Mouse (Mus musculus): ENCODE results near the gene Tab1.
A peak's percentile ranks its signal among the peaks of the same experiment; 100 is the strongest.

Tab1 gene

DNA sequence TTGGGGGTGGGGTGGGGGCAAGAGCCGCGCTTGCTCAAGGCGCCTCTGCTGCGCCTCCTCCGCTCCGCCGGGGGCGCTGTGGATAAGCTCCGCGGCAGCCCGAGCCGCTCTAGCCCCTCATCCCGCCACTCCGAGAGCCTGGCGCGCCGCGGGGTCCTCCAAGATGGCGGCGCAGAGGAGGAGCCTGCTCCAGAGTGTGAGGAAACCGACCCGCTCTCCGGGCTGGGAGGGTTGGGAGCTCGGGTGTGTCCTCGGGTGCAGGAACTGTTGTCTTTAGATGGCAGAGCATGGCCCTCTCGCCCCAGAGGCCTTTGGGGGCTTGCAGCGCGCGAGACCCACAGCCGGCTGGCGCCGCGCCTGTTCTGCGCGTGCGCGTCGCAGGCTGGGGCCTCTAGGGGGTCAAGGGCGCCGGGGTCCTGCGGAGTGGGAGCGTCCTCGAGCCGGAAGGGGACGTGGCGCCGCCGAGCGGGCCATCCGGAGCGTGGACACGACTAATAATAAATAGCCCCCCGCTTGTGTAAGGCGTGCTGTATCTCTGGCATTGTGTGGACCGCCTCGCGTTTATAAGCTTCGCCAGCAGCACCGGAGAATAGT, at the start of gene Tab1:
Gene Tab1 (plus strand): TSS at position 135 of the 594 bp plus-strand sequence.
- DNase-seq = peak; percentile 99

DNA sequence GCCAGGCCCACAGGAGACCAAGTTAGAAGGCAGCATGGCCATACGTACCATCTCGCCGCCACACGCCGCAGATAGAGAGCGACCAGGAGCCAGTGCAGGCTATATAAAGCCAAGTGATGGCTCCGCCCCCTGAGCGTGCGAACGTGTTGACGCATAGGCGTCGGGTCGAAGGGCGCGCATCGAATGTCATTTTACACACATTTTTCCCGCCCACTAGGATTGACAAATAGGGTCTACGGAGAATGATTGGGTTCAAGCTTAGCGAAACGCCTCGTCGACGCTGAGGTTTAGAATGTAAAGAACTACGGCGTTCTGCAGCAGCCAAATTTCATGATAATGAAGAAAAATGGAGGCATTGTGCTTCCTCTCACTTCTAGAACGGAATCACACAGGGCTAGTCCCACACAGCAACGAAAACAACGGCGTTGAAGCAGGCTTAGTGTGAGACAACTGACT, 49.6 kb upstream of the Tab1 start:
- DNase-seq = peak; percentile 99

DNA sequence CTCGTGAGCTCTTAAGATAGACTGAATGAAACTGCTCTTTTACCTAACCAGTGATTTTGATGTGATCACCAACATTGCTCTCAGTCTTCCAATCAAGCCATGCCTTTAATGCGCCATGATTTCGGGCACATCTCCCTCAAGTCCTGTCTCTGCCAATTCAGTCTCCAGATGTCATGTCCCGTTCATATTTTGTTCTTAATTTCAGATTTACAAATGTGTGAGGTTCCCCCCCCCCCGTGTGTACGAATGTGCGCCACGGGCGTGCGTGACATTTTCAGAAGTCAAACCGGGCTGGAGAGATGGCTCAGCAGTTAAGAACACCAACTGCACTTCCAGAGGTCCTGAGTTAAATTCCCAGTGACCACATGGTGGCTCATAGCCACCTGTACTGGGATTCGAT, 49.2 kb upstream of the Tab1 start:
- no peak for DNase-seq

DNA sequence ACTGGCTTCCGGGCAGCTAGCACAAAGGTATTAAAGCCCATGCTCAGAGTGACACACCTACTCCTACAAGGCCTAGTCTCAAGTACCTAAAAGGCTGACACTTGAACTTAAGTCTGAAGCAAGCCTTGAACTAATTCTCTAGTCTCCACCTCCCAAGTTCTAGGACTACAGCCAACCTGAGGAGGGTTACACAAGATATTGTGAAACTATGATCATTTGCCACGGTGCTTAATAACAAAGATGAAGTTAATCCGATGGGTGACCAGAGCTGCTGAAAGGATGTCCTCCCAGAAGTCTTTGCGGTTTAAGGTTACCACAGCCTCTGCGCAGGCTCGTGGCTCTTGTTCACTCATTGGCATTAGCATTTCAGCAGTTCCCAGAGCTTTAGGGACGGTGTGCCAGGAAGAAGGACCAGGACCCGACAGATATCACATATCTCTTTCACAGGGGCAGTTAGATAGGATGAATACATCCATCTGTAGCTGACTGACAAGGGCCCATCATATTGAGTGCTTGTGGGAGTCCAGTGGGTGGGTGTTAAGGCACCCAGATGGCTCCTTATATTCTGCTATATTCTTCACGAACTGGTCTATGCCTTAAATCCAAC, 45.4 kb upstream of the Tab1 start:
- no peak for DNase-seq

DNA sequence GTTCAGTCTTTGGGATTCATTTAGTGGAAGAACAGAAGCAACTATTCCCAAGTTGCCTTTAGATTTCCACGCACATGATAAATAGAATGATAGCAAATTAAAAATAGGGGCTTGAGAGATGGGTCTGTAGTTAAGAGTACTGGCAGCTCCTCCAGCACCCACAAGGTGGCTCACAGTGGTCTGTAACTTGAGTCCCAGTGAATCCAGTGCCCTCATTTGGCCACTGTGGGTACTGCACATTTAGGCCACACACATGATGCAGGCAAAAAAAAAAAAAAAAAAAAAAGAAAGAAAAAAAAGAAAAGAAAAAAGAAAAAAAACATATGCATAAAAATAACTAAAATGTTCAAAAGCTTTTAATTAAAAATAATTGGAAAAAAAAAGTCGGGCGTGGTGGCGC, 44.3 kb upstream of the Tab1 start:
- DNase-seq = peak; percentile 98

DNA sequence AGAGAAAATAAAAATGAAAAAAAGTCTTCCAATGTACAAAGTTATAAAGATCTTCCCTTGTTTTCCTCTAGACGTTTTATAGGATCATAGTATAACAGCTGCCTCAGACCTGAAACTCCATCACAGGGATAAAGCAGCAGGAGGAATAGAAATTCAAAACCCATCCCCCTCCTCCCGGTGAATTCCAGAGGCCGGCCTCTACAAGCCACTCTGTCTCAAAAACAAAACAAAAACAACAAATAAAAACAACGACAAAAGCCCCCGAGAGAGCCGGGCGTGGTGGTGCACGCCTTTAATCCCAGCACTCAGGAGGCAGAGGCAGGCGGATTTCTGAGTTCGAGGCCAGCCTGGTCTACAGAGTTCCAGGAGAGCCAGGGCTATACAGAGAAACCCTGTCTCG, 42.8 kb upstream of the Tab1 start:
- no peak for DNase-seq

DNA sequence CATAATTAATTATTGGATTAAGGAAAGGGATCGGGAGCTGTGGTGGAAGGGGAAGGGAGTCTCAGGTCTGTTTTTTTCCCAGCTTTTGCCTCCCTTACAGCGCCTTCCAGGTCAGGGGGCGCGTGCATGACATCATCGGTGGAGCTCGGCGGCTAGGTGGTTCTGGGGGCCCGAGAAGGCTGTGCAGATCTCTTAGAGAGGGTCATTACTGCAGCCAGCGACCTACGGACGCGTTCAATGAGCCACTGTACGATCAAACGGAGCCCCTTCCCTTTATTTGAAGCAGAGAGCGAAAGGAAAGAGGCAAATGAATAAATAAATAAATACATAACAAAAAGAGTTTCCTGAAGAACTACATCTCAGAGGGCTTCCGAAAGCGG, 42.2 kb upstream of the Tab1 start:
- DNase-seq = no peak

DNA sequence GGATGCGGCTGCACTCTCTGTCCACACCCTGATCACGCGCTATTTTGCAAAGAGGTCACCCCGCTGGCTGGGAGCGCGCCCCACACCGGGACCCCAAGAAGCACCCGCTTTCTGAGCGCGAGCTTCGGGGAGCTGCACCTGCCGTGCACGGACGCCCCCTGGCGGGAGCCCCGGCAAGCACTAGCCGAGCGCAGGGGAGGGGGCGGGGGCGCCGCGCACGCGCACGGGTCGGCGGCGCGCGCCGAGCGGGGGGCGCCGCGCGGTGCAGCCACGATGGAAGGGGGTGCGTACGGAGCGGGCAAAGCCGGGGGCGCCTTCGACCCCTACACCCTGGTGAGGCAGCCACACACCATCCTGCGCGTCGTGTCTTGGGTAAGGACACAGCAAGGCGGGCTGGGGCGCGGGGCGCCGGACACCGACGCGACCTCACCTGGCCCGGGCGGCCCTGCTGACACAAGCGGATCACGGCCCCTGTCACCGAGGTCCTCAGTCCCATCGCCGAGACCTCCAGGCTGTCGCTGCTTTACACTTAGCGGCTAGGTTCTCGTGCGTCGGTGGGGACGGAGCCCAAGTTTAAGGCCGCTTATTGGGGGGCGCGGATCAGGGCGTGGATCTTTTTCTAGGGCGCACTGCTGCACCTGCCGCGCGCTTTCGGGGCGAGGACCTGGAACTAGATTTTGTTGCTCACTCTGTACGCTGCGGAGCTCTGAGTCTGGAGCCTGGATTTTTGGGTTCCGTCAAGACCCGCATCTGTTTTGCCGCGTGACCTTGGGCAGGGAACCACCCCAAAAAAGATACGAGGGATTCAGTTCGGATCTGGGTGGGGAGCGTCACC, 41.6 kb upstream of the Tab1 start, which contains the start of the genes Syngr1 and Rpl3:
Gene Syngr1 (plus strand): TSS at position 214 of the 835 bp plus-strand sequence.
Gene Rpl3 (minus strand): TSS at position 748 of the 835 bp plus-strand sequence.
- DNase-seq = peak; percentile 98

DNA sequence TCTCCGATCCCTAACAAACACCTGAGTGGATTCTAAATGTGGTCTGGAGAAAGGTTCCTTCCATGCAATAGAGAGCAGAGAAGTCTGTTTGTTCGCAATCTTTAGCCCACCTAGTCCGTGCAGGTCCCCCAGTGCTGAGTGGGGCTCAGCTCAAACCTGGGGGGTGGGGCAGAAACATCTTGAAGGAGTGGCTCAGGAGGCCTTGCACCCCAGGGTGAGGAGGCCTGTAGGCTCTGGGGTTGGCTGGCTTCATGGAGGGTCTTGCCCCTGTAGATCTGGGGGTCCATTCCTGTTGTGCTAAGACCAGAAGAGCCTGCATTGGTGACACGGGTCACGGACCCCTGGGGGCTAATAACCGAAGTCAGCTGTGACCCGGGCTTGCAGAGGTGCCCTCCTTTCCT, 40.9 kb upstream of the Tab1 start:
- DNase-seq = no peak

DNA sequence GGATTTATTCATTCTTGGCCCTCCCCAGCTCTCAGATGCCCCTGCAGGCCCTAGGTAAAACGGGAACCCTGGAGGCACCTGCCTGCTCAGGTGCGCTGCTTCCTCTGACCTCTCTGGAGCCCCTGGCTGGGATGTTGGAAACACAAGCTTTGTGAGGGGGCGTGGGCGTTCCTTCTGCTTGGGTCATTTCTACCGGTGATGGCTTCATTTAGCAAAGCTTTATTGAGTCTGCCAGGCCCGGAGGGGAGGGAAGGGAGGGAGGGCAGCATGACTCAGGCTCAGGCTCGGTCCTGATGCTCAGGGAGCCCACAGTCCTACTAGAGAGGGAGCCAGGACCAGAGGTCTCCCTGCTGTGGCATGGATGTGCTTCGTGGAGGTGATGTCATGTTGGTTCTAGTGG, 40.3 kb upstream of the Tab1 start:
- no peak for DNase-seq

DNA sequence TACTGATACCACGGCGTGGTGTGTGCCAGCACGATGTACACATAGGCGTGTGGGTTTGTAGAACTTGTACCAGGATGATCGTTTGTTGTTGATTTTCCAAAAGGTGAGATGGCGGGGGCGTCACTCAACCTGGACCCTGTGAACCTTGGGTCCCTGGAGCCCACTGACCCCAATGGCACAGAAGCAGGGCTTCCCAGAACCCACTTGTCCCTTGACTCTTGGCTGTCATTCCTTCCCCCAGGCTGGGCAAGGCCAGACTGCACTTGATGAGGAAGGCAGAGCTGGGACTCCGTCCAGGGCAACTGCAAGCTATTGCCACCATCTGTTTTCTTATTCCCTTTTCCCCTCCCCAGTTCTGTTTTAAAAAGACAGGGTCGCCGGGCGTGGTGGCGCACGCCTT, 38.7 kb upstream of the Tab1 start:
- no peak for DNase-seq

DNA sequence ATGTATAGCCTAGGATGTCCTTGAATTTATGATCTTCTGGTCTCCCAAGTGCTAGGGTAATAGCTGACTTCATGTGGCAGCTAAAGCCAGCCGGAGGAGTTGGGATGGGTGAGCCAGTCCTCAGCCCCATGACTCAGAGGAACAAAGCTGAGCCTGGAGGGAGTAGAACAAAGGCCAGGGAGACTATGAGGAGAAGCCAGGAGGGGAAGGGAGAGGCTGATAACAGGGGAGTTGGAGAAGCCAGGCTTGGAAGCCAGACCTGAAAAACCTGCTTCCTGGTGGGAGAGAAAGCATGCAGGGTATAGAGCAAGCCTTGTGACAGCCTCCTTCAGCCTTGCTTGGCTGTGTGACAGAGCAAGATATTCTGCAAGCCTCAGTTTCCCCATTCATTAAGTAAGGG, 37.3 kb upstream of the Tab1 start:
- DNase-seq = no peak

DNA sequence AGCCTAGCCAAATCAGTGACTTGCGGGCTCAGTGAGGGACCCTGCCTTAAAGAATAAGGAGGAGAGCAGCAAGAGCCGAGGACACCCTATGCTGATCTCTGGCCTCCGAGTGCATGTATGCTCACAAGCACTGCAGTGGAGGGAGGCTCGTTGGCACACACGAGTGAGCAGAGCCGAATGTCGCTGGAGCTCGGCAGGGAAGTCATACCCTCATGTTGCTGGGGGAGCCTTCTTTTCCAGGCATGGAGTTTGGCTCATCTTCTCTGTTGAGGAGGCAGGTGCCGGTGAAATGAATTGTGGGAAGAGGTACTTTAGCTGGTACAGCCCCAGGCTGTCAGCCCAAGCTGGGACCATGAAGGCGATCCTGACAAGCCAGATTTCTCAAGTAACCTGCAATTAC, 36.5 kb upstream of the Tab1 start:
- no peak for DNase-seq

DNA sequence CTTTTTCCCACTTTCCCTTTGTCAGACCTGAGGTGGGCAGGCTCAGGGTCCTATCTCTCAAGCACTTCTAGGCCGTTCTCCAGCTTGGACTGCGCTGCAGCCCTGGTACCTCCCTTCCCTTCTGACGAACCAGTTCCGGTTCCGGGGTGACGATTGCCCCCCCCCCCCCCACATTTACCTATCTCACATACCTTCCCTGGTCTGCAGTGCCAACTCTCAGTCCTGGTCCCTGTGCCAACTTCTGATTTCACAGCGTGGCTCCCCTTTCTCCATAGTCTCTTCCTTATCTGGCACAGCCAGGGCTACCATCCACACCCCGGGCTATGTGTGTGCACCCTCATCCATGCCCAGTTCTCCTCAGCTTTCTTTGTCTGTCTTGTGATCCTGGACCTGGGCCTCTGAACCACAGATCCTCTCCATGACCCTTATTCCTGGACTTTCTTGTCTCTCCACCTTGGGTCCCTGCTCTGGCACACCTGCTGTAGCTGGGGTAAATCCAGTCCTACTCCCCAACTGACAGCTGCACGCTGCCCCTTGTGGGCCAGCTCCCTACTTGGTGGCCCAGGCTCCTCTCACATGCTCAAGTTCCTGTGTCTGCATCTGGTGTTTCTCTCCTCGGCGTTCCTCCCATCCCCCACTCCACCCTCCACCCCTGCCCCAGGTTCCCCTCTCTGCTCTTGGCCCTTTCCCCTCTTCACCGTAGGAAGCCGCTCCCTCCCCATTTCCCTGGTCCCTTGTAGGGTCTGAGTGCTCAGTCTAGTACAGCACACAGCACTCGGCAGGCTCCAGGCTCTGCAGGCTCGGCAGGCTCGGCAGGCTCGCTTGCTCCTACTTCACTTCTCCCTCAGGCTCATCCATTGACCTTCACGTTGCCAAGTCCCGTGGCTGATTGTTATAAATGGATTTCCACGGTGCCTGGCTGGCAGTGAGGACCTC, 35.7 kb upstream of the Tab1 start:
- no peak for DNase-seq

DNA sequence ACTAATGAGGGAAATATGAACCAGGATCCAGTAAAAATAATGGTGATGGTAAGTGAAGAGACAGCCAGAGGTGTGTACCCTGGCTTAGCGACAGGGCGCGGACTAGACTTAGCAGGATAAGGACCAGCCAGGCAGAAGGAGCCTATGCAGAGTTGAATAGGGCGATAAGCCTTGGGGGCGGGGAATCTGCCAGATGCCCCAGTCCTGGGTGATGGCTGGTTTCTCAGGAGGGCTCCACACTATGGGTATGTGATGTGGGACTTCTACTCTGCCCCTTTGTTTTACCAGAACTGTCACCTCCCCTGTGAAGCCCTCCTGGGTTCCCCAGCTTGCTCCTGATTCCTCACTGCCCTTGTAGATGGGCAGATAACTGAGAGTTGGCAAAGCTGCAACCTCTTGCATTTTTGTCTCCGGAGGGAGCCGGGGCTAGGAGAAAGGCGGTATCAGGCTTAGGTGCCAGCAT, 34.9 kb upstream of the Tab1 start:
- DNase-seq = no peak

DNA sequence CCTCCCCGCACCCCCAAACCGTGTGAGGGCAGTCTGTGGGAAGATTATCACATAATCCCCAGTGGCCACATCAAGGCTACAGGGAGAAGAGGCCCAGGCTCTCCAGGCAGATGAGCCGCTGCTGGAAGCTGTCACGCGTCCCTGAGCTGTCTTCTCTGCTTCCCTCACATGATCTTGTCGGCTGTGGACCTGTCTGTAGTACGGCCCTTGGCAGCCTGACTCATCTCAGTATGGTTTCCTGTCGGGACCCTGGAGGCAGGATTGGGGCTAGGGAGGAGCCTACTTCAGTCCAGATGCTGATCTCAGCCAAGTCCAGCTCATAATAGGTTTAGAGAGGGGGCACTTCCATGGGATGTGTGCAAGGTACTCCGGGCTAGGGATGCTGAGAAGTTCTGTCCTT, 34.1 kb upstream of the Tab1 start:
- DNase-seq = peak; percentile 94

DNA sequence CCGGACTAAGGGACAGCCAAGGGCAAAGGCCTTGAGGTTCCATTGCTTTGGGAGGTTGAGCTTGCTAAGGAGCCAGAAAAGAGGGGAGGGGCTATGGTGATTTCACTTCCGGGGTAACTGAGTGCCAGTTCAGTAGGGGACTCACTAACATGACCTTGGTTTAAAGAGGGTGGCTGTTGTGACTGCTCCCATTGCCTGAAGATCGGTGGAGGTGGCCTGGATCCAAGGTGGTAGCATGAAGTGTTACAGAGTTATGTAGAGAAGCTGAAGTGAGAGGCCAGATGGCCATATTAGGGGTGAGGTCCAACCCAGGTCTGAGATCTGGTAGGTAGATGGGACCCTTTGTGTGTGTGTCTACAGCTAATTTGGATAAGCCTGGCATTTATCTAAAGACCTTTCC, 33.5 kb upstream of the Tab1 start:
- DNase-seq = no peak

DNA sequence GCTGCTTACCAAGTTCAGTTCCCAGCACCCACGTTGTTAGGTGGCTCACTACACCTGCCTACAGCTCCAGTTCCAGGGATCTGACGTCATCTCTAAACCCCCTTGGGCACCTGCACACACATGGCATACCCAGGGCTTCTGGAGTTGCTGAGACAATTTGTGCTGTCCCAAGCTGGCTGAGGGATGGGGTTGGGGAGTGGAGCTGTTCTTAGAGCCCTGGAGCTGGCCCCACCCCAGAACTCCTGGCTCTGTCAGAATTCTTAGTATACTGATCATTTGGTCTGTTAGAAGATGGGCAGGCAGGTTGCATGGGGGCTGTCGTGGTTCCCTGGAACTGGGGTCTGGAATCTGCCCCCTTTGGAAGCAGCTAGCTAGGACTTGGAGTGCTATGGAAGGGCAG, 32.7 kb upstream of the Tab1 start:
- no peak for DNase-seq

DNA sequence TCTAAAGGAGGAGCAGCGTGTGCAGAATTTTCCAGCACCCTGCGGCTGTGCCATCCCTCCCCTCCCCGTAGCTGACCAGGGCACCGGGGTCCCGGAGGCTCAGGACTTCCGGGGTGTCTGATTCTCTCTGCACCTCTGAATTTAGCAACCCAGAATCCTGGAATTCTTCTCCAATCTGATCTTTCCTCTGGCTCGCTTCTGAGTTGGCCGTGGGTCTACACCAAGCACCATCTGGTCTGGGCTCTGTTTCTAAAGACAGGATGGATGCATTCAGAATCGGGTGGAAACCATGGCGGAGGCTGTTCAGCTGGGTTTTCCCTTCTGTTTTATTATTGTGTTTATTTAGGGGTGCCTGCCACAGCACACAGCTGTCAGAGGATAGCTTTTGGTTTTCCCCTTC, 32.1 kb upstream of the Tab1 start:
- no peak for DNase-seq

DNA sequence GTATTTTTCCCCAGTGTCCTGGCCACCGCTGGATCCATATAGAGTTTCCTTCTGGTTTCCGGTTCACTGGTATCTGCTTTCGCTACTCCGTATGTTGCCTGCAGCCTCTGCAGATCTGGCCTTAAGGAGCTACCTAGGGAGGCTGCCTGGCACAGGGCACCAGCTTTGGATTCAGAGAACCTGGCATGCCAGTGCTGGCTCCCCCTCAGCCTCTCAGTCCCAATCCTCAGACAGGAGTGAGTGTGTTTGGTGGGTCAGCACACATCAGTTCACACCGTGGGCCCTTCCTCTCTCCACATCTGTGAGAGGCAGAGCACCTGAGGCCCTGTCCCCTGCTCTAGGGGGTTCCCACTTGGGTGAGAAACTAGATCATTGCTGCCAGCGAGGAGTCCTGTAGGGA, 31.4 kb upstream of the Tab1 start:
- no peak for DNase-seq

DNA sequence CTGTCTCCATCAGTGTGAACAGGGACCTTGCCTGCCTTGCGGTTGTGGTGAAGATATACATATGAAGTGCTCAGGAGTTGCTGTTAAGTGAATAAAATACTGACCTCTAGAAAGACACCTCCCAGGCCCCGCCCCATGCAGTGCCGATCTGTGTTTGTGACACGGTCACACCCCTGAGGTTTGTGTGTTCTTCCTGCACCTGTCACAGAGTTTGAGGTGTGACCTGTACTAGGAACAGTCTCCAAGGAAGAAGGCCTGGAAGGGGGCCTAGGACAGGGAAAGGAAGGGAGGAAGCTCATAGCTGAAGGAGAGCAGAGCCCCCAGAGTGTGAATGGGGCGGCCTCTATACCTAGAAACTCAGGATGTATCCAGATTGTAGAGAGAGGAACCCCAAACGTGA, 30.4 kb upstream of the Tab1 start:
- no peak for DNase-seq

DNA sequence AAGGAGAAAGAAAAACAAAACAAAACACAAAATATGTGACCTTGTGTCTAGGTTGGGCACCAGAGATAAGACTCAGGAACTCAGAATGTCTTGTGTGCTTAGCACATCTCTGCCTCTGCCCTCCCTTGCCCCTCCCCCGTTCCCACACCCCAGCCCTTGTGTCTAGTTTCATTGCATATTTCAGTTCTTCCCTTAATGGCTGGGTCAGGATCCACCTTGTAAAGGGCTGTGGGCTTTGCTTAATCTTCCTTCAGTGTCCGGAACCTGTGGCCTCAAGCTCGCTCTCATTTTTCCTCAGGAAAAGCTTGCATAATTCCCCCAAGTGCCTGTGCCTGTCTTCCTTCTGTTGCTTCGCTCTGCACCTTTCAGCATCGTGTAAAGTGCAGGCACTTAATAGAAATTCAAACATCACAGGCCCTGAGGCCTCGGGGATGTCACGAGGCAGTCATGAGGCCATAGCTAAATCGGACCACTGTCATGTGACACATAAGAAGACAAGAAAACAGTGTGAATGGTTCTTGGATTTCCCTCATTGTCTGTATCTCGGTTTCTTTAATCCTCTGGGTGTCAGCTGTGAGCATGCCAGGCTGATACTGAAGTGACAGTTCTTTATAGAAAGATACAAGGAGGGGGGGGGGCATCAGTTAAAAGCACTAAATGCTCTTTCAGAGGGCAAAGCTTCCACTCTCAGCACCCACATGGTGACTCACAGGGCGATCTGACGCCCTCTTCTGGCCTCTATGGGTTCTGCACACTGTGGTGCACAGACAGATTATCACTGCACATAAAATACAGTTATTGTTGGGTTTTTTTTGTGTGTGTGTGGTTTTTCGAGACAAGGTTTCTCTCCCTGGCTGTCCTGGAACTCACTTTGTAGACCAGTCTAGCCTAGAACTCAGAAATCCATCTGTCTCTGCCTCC, 27.2 kb upstream of the Tab1 start:
- no peak for DNase-seq

Data from heart, adult 11 months (tissue).